Mouse (Mus musculus) MEL (cell line): Measurements from ENCODE around the gene Ccdc183.

ENCODE experiments used
- BHLHE40 ChIP-seq: IDR thresholded peaks from 2 replicates; pipeline ENCODE4 v1.6.1; 2012; ENCODE audit warnings: low read depth, mild to moderate bottlenecking, inconsistent platforms, low read length, improper control_type of control experiment, borderline replicate concordance
- CHD1 ChIP-seq: IDR thresholded peaks from 2 replicates; pipeline ENCODE4 v1.6.1; 2012; ENCODE audit warnings: low read depth, mild to moderate bottlenecking, inconsistent platforms, low read length, improper control_type of control experiment
- CTCF ChIP-seq, 3 experiments: IDR thresholded peaks in 2 of 3; conservative IDR thresholded peaks in 1 of 3; 2 replicates each; pipeline ENCODE4 v1.5.1; 2011 to 2012; ENCODE audit warnings: low read length in 3 of 3, low read depth in 2 of 3, mild to moderate bottlenecking in 2 of 3, improper control_type of control experiment in 1 of 3, inconsistent platforms in 1 of 3, mixed read lengths in 1 of 3, moderate library complexity in 1 of 3; ENCODE audit not compliant: control insufficient read depth in 1 of 3, insufficient read depth in 1 of 3, poor library complexity in 1 of 3, severe bottlenecking in 1 of 3
- ETS1 ChIP-seq: IDR thresholded peaks from 2 replicates; pipeline ENCODE4 v1.6.1; 2012; ENCODE audit warnings: low read depth, mild to moderate bottlenecking, inconsistent platforms, low read length, improper control_type of control experiment, moderate library complexity
- POLR2A ChIP-seq, 2 experiments: IDR thresholded peaks; 2 replicates each; pipeline ENCODE4 v1.6.1; 2011 to 2012; ENCODE audit warnings: low read length in 2 of 2, mild to moderate bottlenecking in 2 of 2, control low read depth in 1 of 2, improper control_type of control experiment in 1 of 2, low read depth in 1 of 2, moderate library complexity in 1 of 2; ENCODE audit not compliant: control insufficient read depth in 1 of 2, insufficient read depth in 1 of 2, poor library complexity in 1 of 2
- ZC3H11A ChIP-seq: IDR thresholded peaks from 2 replicates; pipeline ENCODE4 v1.6.1; 2012; ENCODE audit warnings: low read depth, mild to moderate bottlenecking, inconsistent platforms, low read length, improper control_type of control experiment

GRCm38 (mm10) chr2:25565741-25566140 lies 51.7 kb downstream of the Ccdc183 start:
- no peak for TF ChIP-seq CTCF (IDR thresholded peaks at IDR 0.05 in 2 of 3, conservative IDR thresholded peaks at IDR 0.05 in 1 of 3; ENCODE audit: control insufficient read depth in 1 of 3, insufficient read depth in 1 of 3, low read depth in 2 of 3, low read length in 3 of 3, poor library complexity in 1 of 3, severe bottlenecking in 1 of 3)
- TF ChIP-seq CHD1 = no peak
- no peak for TF ChIP-seq BHLHE40
- TF ChIP-seq ETS1 = no peak
- no peak for TF ChIP-seq ZC3H11A
- no peak for TF ChIP-seq POLR2A (IDR thresholded peaks at IDR 0.05; ENCODE audit: control insufficient read depth in 1 of 2, insufficient read depth in 1 of 2, low read depth in 1 of 2, low read length in 2 of 2, poor library complexity in 1 of 2)
